In the genomic region with DNA sequence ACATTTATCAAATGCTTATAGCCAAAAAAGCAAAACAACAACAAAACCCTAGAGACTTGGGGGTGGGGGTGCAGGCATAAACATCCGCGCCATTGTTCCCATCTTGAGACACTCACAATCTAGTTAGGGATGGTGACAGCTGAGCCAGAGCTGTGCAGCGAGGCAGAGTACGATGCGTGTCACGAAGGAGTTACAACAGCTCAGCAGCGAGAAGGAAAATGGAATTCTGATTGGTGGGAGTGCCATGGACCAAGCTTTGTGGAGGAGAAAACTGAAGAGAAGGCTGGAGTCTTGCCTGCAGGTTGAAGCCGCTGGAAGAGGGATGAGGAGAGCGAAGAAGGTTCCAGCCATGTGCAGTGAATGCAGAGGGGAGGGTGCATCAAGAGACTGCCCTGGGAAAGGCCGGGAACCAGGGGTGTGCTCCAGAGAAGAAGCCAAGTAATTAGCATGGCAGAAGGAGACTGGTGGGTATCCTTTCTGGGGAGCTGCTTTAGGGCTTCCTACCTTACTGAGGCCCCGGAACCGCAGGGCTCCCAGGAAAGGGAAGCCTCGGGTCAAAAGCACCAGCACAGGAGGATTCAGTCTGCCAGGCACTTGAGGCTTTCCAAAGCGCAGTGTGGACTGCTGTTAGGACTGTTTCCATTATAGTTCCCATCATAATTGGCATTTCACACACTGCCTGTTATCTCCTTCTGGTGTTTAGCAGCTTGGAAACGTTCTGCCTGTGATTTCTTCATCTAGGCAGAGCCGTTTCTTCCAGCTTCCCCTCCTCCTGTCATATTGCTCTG, we compare ENCODE assay signal across 9 mouse cellular contexts.
DNase-seq lines count a peak whose midpoint lies in the region; ATAC-seq and TF ChIP-seq lines count a peak whose summit lies in the region.
"Had no signal": no experiment of that assay in that cellular context is flagged by ENCODE, and none has a peak within 500 bp of the region (broad histone marks: within the 10 kb centered on the region; RNA-seq: fewer than 3 reads in every experiment).

No protein-coding gene starts in this region.

- WGBS in neural tube, embryonic 12.5 days, result 51% methylated on average over 16 of the region's 16 CpGs
- 26% methylated on average over 16 of the region's 16 CpGs for WGBS in midbrain, embryonic 14.5 days
- 64% methylated on average over 16 of the region's 16 CpGs for WGBS in lung, adult 2 months

- H3K4me3 ChIP-seq in neural tube, embryonic 12.5 days, result no peak overlapping the region
- peak overlapping the region; percentile 44 for H3K4me3 ChIP-seq in layer of hippocampus, adult 2 months
- H3K4me3 ChIP-seq in midbrain, embryonic 14.5 days (replicated peaks; ENCODE audit: low read depth, low read length), result 0 out of 2 replicates have a peak overlapping the region, but pooled peaks have one; percentile 9
- H3K4me3 ChIP-seq in lung, adult 2 months (replicated peaks; ENCODE audit: extremely low read depth, low read depth, low read length), result no peak overlapping the region

- intact Hi-C loops in heart, postnatal 10 days (cut with DNase I), result no loop called here

- H3K4me2 ChIP-seq in neural tube, embryonic 12.5 days (replicated peaks), result peak overlapping the region; percentile 27
- H3K4me2 ChIP-seq in midbrain, embryonic 14.5 days (ENCODE audit: low read length), result peak overlapping the region; percentile 49

- no peak overlapping the region for H3K27ac ChIP-seq in neural tube, embryonic 12.5 days
- peak overlapping the region; percentile 90 for H3K27ac ChIP-seq in layer of hippocampus, adult 2 months
- H3K27ac ChIP-seq in midbrain, embryonic 14.5 days (replicated peaks; ENCODE audit: low read depth, low read length), result peak overlapping the region; percentile 84

- H3K9ac ChIP-seq in neural tube, embryonic 12.5 days, result no peak overlapping the region
- H3K9ac ChIP-seq in midbrain, embryonic 14.5 days (replicated peaks; ENCODE audit: low read length), result peak overlapping the region; percentile 29; the same call in 1 of the 2 replicates

- no peaks in the 10 kb centered on the region for H3K9me3 ChIP-seq in neural tube, embryonic 12.5 days
- H3K9me3 ChIP-seq in midbrain, embryonic 14.5 days (ENCODE audit: control insufficient read depth, low read length), result no peaks in the 10 kb centered on the region

- no peaks in the 10 kb centered on the region for H3K36me3 ChIP-seq in neural tube, embryonic 12.5 days
- H3K36me3 ChIP-seq in midbrain, embryonic 14.5 days (ENCODE audit: control insufficient read depth, insufficient read depth, low read length), result no peaks in the 10 kb centered on the region

- no peaks in the 10 kb centered on the region for H3K27me3 ChIP-seq in neural tube, embryonic 12.5 days (replicated peaks)
- no peaks in the 10 kb centered on the region for H3K27me3 ChIP-seq in midbrain, embryonic 14.5 days (ENCODE audit: control insufficient read depth, insufficient read depth, low read length)

- no peak for DNase-seq in neural tube, embryonic 10.5 days (ENCODE audit: extremely low spot score, low spot score)
- peak; percentile 31 to 73 for DNase-seq in layer of hippocampus, adult 2 months (ENCODE audit: low spot score in 2 of 2)
- peak; percentile 69 for DNase-seq in midbrain, embryonic 14.5 days
- no peak for DNase-seq in embryo, embryonic 11 days
- DNase-seq in lung, adult 2 months, result no peak
- DNase-seq in heart, postnatal 10 days, result no peak
- DNase-seq in heart, adult 8-10 months (ENCODE audit: low spot score), result no peak
- DNase-seq: thymus, postnatal 4 days had no signal

- TF ChIP-seq POLR2A in lung, adult 2 months (IDR thresholded peaks at IDR 0.05; ENCODE audit: borderline replicate concordance, extremely low read depth, low read depth, low read length), result no peak

- peak; percentile 66; the same call in 1 of the 2 replicates for ATAC-seq in neural tube, embryonic 12.5 days (ENCODE audit: low FRiP score, low read depth)
- peak; percentile 70 for ATAC-seq in midbrain, embryonic 14.5 days (ENCODE audit: low FRiP score, low TSS enrichment)

- TF ChIP-seq CTCF in layer of hippocampus, adult 2 months (conservative IDR thresholded peaks at IDR 0.05), result no peak
- no peak for TF ChIP-seq CTCF in lung, adult 2 months (IDR thresholded peaks at IDR 0.05; ENCODE audit: insufficient read depth, low read length)

- peaks cover 9% of the 10 kb centered on the region; the same call in 1 of the 2 replicates for H3K4me1 ChIP-seq in neural tube, embryonic 12.5 days
- H3K4me1 ChIP-seq in midbrain, embryonic 14.5 days (ENCODE audit: control insufficient read depth, insufficient read depth, low read length), result peaks cover 22% of the 10 kb centered on the region
- H3K4me1 ChIP-seq in lung, adult 2 months (ENCODE audit: control insufficient read depth, insufficient read depth, low read length), result no peaks in the 10 kb centered on the region

Comparison
In these comparisons a context has a peak if more than half of its experiments do, and no peak if none do; other contexts are left out.
1. H3K4me3 ChIP-seq: peak in layer of hippocampus, adult 2 months (single experiment) and midbrain, embryonic 14.5 days (single experiment); none in neural tube, embryonic 12.5 days (single experiment) and lung, adult 2 months (single experiment).
2. DNase-seq: peak in layer of hippocampus, adult 2 months (2 of 2) and midbrain, embryonic 14.5 days (single experiment); none in neural tube, embryonic 10.5 days (single experiment), embryo, embryonic 11 days (single experiment), lung, adult 2 months (single experiment), heart, postnatal 10 days (0 of 2) and heart, adult 8-10 months (single experiment).